ENCODE assay signal across 8 mouse cellular contexts in genomic region chr1:39923395-39924337, GRCm38 (mm10). TPM values are rescaled to one million over a fixed set of nuclear protein-coding genes. Genes with fewer than 3 reads are reported as not detected.
DNase-seq lines count a peak whose midpoint lies in the region; ATAC-seq lines count a peak whose summit lies in the region.

No protein-coding gene starts in this region.

- H3K36me3 ChIP-seq in forebrain, embryonic 12.5 days (replicated peaks) = peaks cover 21% of the 10 kb centered on the region; the same call in 1 of the 2 replicates
- H3K36me3 ChIP-seq in forebrain, embryonic 16.5 days (ENCODE audit: control insufficient read depth, insufficient read depth) = no peaks in the 10 kb centered on the region
- peaks cover 14% of the 10 kb centered on the region; the same call in 1 of the 2 replicates for H3K36me3 ChIP-seq in neural tube, embryonic 12.5 days
- no peaks in the 10 kb centered on the region for H3K36me3 ChIP-seq in hindbrain, embryonic 16.5 days (ENCODE audit: control insufficient read depth, insufficient read depth, low read length)
- H3K36me3 ChIP-seq in neural tube, embryonic 15.5 days = peaks cover 5% of the 10 kb centered on the region; the same call in 1 of the 2 replicates

- intact Hi-C loops in gastrocnemius, postnatal 14 days (cut with DNase I; ENCODE audit: low total_unique reads) = no loop called here

- no peak overlapping the region for H3K4me2 ChIP-seq in forebrain, embryonic 12.5 days
- no peak overlapping the region for H3K4me2 ChIP-seq in forebrain, embryonic 16.5 days (ENCODE audit: low read length)
- H3K4me2 ChIP-seq in neural tube, embryonic 12.5 days (replicated peaks) = peak overlapping the region; percentile 32; the same call in 1 of the 2 replicates
- no peak overlapping the region for H3K4me2 ChIP-seq in hindbrain, embryonic 16.5 days (ENCODE audit: low read length)
- H3K4me2 ChIP-seq in neural tube, embryonic 15.5 days = no peak overlapping the region

- H3K4me3 ChIP-seq in forebrain, embryonic 12.5 days (replicated peaks) = no peak overlapping the region
- H3K4me3 ChIP-seq in forebrain, embryonic 16.5 days (replicated peaks; ENCODE audit: low read length) = no peak overlapping the region
- H3K4me3 ChIP-seq in neural tube, embryonic 12.5 days = no peak overlapping the region
- no peak overlapping the region for H3K4me3 ChIP-seq in hindbrain, embryonic 16.5 days (ENCODE audit: low read length)
- no peak overlapping the region for H3K4me3 ChIP-seq in neural tube, embryonic 15.5 days (replicated peaks)

- no peak overlapping the region; the same call in 1 of the 2 replicates for H3K9ac ChIP-seq in forebrain, embryonic 12.5 days
- H3K9ac ChIP-seq in forebrain, embryonic 16.5 days (replicated peaks; ENCODE audit: low read depth, low read length) = no peak overlapping the region
- H3K9ac ChIP-seq in neural tube, embryonic 12.5 days = no peak overlapping the region
- H3K9ac ChIP-seq in hindbrain, embryonic 16.5 days (ENCODE audit: low read depth, low read length) = no peak overlapping the region
- no peak overlapping the region for H3K9ac ChIP-seq in neural tube, embryonic 15.5 days (replicated peaks)

- H3K9me3 ChIP-seq in forebrain, embryonic 12.5 days = no peaks in the 10 kb centered on the region
- H3K9me3 ChIP-seq in forebrain, embryonic 16.5 days (ENCODE audit: control insufficient read depth, low read length) = no peaks in the 10 kb centered on the region
- no peaks in the 10 kb centered on the region for H3K9me3 ChIP-seq in neural tube, embryonic 12.5 days
- no peaks in the 10 kb centered on the region for H3K9me3 ChIP-seq in hindbrain, embryonic 16.5 days (ENCODE audit: control insufficient read depth, low read length)
- no peaks in the 10 kb centered on the region for H3K9me3 ChIP-seq in neural tube, embryonic 15.5 days (replicated peaks)

- H3K4me1 ChIP-seq in forebrain, embryonic 12.5 days = peaks cover 79% of the 10 kb centered on the region
- peaks cover 62% of the 10 kb centered on the region for H3K4me1 ChIP-seq in forebrain, embryonic 16.5 days (replicated peaks; ENCODE audit: control insufficient read depth, insufficient read depth, low read length)
- H3K4me1 ChIP-seq in neural tube, embryonic 12.5 days = peaks cover 55% of the 10 kb centered on the region
- peaks cover 29% of the 10 kb centered on the region for H3K4me1 ChIP-seq in hindbrain, embryonic 16.5 days (ENCODE audit: control insufficient read depth, insufficient read depth, low read depth, low read length)
- peaks cover 70% of the 10 kb centered on the region for H3K4me1 ChIP-seq in neural tube, embryonic 15.5 days

- no peak for DNase-seq in neural tube, embryonic 10.5 days (ENCODE audit: extremely low spot score, low spot score)
- no peak for DNase-seq in gastrocnemius, postnatal 14 days
- no peak for DNase-seq in adrenal gland, adult 8-10 months

- H3K27me3 ChIP-seq in forebrain, embryonic 12.5 days = no peaks in the 10 kb centered on the region
- no peaks in the 10 kb centered on the region for H3K27me3 ChIP-seq in forebrain, embryonic 16.5 days (replicated peaks; ENCODE audit: control insufficient read depth, insufficient read depth, low read length)
- no peaks in the 10 kb centered on the region for H3K27me3 ChIP-seq in neural tube, embryonic 12.5 days (replicated peaks)
- H3K27me3 ChIP-seq in hindbrain, embryonic 16.5 days (replicated peaks; ENCODE audit: control insufficient read depth, insufficient read depth, low read length) = no peaks in the 10 kb centered on the region
- H3K27me3 ChIP-seq in neural tube, embryonic 15.5 days (replicated peaks) = no peaks in the 10 kb centered on the region

- 34% methylated on average over 15 of the region's 15 CpGs for WGBS in forebrain, embryonic 12.5 days
- 35% methylated on average over 15 of the region's 15 CpGs for WGBS in forebrain, embryonic 16.5 days
- 37% methylated on average over 15 of the region's 15 CpGs for WGBS in neural tube, embryonic 12.5 days
- 28% methylated on average over 15 of the region's 15 CpGs for WGBS in hindbrain, embryonic 16.5 days
- 27% methylated on average over 15 of the region's 15 CpGs for WGBS in neural tube, embryonic 15.5 days

- no peak for ATAC-seq in forebrain, embryonic 12.5 days (ENCODE audit: low FRiP score)
- no peak; the same call in 1 of the 2 replicates for ATAC-seq in forebrain, embryonic 16.5 days
- ATAC-seq in neural tube, embryonic 12.5 days (ENCODE audit: low FRiP score, low read depth) = no peak
- peak; percentile 16 for ATAC-seq in hindbrain, embryonic 16.5 days
- ATAC-seq in neural tube, embryonic 15.5 days (ENCODE audit: low FRiP score) = no peak

- 0 out of 2 replicates have a peak overlapping the region, but pooled peaks have one; percentile 2 for H3K27ac ChIP-seq in forebrain, embryonic 12.5 days
- H3K27ac ChIP-seq in forebrain, embryonic 16.5 days (ENCODE audit: low read length) = no peak overlapping the region
- no peak overlapping the region for H3K27ac ChIP-seq in neural tube, embryonic 12.5 days
- 0 out of 2 replicates have a peak overlapping the region, but pooled peaks have one; percentile 39 for H3K27ac ChIP-seq in hindbrain, embryonic 16.5 days (ENCODE audit: low read depth, low read length)
- peak overlapping the region; percentile 39 for H3K27ac ChIP-seq in neural tube, embryonic 15.5 days (replicated peaks)

RNA-seq across cellular contexts. Expression of gene Map4k4, which starts 23.0 kb away (rescaled TPM):
- 55.9 and 73.9 TPM in 2 replicates for polyA plus RNA-seq in forebrain, embryonic 12.5 days (2016; fragmentation: Nextera tagmentation; extraction: Ambion mirVana)
- polyA plus RNA-seq in forebrain, embryonic 16.5 days (2015; fragmentation: Nextera tagmentation; extraction: Ambion mirVana) = 38.5 and 49.5 TPM in 2 replicates
- polyA plus RNA-seq in neural tube, embryonic 12.5 days (2016; fragmentation: Nextera tagmentation; extraction: Ambion mirVana) = 65.8 and 69.4 TPM in 2 replicates
- 21.7 and 22.1 TPM in 2 replicates for polyA plus RNA-seq in hindbrain, embryonic 16.5 days (2015; fragmentation: Nextera tagmentation; extraction: Ambion mirVana)
- 31.1 and 35.7 TPM in 2 replicates for polyA plus RNA-seq in neural tube, embryonic 15.5 days (2015; fragmentation: Nextera tagmentation; extraction: Ambion mirVana)
- 10 to 100 TPM; 53.2 to 53.6 TPM for total RNA-seq in gastrocnemius, postnatal 14 days (2021)
- 100 to 1,000 TPM in 2 of 4 experiments, 10 to 100 TPM in 2; 80.9 to 123 (median 104) TPM for total RNA-seq in adrenal gland, adult 8-10 months (2022)

Comparison
In these comparisons a context has a peak if more than half of its experiments do, and no peak if none do; other contexts are left out.
1. H3K27ac ChIP-seq: peak in forebrain, embryonic 12.5 days (single experiment), hindbrain, embryonic 16.5 days (single experiment) and neural tube, embryonic 15.5 days (single experiment); none in forebrain, embryonic 16.5 days (single experiment) and neural tube, embryonic 12.5 days (single experiment).